Comparison of ENCODE assay signal across 8 mouse cellular contexts in genomic region chr17:35916297-35917142, GRCm38 (mm10). TPM values are rescaled to one million over a fixed set of nuclear protein-coding genes. Genes with fewer than 3 reads are reported as not detected.
DNase-seq lines count a peak whose midpoint lies in the region; ATAC-seq and TF ChIP-seq lines count a peak whose summit lies in the region.

Gene Mrps18b (minus strand): TSS chr17:35916389.
Gene Ppp1r10 (plus strand): TSS chr17:35916434.

- no peaks in the 10 kb centered on the region for H3K9me3 ChIP-seq in embryonic facial prominence, embryonic 14.5 days (ENCODE audit: control insufficient read depth, low read length)
- no peaks in the 10 kb centered on the region for H3K9me3 ChIP-seq in limb, embryonic 13.5 days
- no peaks in the 10 kb centered on the region for H3K9me3 ChIP-seq in midbrain, embryonic 16.5 days (replicated peaks; ENCODE audit: control insufficient read depth, low read length, poor library complexity, severe bottlenecking)

- peak; percentile 90 for TF ChIP-seq EP300 in heart, adult 2 months (IDR thresholded peaks at IDR 0.05; ENCODE audit: insufficient read depth, low read depth, low read length)

- under 1% methylated on average over 56 of the region's 83 CpGs for WGBS in embryonic facial prominence, embryonic 14.5 days
- WGBS in heart, adult 2 months, result under 1% methylated on average over 83 of the region's 83 CpGs
- WGBS in limb, embryonic 13.5 days, result under 1% methylated on average over 83 of the region's 83 CpGs
- under 1% methylated on average over 83 of the region's 83 CpGs for WGBS in midbrain, embryonic 16.5 days

- peak; percentile 100 for TF ChIP-seq POLR2A in heart, adult 2 months (IDR thresholded peaks at IDR 0.05; ENCODE audit: insufficient read depth, low read depth, low read length)

- peaks cover 10% of the 10 kb centered on the region for H3K4me1 ChIP-seq in embryonic facial prominence, embryonic 14.5 days (ENCODE audit: control insufficient read depth, insufficient read depth, low read length)
- peaks cover 7% of the 10 kb centered on the region for H3K4me1 ChIP-seq in heart, adult 2 months (ENCODE audit: control insufficient read depth, insufficient read depth, low read length)
- peaks cover 32% of the 10 kb centered on the region for H3K4me1 ChIP-seq in limb, embryonic 13.5 days
- peaks cover 26% of the 10 kb centered on the region for H3K4me1 ChIP-seq in midbrain, embryonic 16.5 days (ENCODE audit: control insufficient read depth, insufficient read depth, low read length)

- intact Hi-C loops in heart, adult 2 months (cut with DNase I), result loop anchor here (2.0 kb wide), 3 partner anchors 20 to 78 kb away; partner anchors contain the start of genes 2310061I04Rik and Tubb5

- H3K36me3 ChIP-seq in embryonic facial prominence, embryonic 14.5 days (ENCODE audit: control insufficient read depth, insufficient read depth, low read length), result peaks cover 36% of the 10 kb centered on the region
- H3K36me3 ChIP-seq in heart, adult 2 months (ENCODE audit: control insufficient read depth, insufficient read depth, low read length), result peaks cover 11% of the 10 kb centered on the region
- H3K36me3 ChIP-seq in limb, embryonic 13.5 days, result peaks cover 35% of the 10 kb centered on the region
- no peaks in the 10 kb centered on the region for H3K36me3 ChIP-seq in midbrain, embryonic 16.5 days (ENCODE audit: control insufficient read depth, insufficient read depth, low read length)

- peak; percentile 80 for TF ChIP-seq CTCF in heart, adult 2 months (IDR thresholded peaks at IDR 0.05)

- H3K27me3 ChIP-seq in embryonic facial prominence, embryonic 14.5 days (replicated peaks; ENCODE audit: control insufficient read depth, insufficient read depth, low read length), result no peaks in the 10 kb centered on the region
- no peaks in the 10 kb centered on the region for H3K27me3 ChIP-seq in heart, adult 2 months (ENCODE audit: control insufficient read depth, insufficient read depth, low read length)
- no peaks in the 10 kb centered on the region for H3K27me3 ChIP-seq in limb, embryonic 13.5 days
- no peaks in the 10 kb centered on the region for H3K27me3 ChIP-seq in midbrain, embryonic 16.5 days (ENCODE audit: control insufficient read depth, insufficient read depth, low read depth, low read length)

- H3K27ac ChIP-seq in embryonic facial prominence, embryonic 14.5 days (replicated peaks; ENCODE audit: low read depth, low read length), result peak within 1 kb of the TSS; percentile 98
- peak within 1 kb of the TSS; percentile 100 for H3K27ac ChIP-seq in heart, adult 2 months
- peak within 1 kb of the TSS; percentile 98 for H3K27ac ChIP-seq in limb, embryonic 13.5 days
- H3K27ac ChIP-seq in midbrain, embryonic 16.5 days (ENCODE audit: low read length), result peak within 1 kb of the TSS; percentile 99

- H3K9ac ChIP-seq in embryonic facial prominence, embryonic 14.5 days (ENCODE audit: low read depth, low read length), result peak within 1 kb of the TSS; percentile 92
- peak within 1 kb of the TSS; percentile 70 for H3K9ac ChIP-seq in heart, adult 2 months (ENCODE audit: low read depth, low read length)
- H3K9ac ChIP-seq in limb, embryonic 13.5 days, result peak within 1 kb of the TSS; percentile 95
- peak within 1 kb of the TSS; percentile 98 for H3K9ac ChIP-seq in midbrain, embryonic 16.5 days (ENCODE audit: low read depth, low read length)

- peak; percentile 99 for DNase-seq in 3T3-L1 (ENCODE audit: low read depth, low spot score)
- peak; percentile 95 to 97 for DNase-seq in adrenal gland, postnatal 4 days (ENCODE audit: low spot score in 2 of 2)
- peak; percentile 100 for DNase-seq in embryonic facial prominence, embryonic 14.5 days (ENCODE audit: low spot score)
- DNase-seq in heart, adult 2 months, result peak; percentile 97 to 100
- peak; percentile 99 to 100 for DNase-seq in kidney, adult 8-10 months
- DNase-seq in spleen, postnatal 10 days (ENCODE audit: low spot score in 2 of 2), result peak; percentile 98

- ATAC-seq in embryonic facial prominence, embryonic 14.5 days (ENCODE audit: low read depth), result peak; percentile 95
- ATAC-seq in limb, embryonic 13.5 days (ENCODE audit: low FRiP score, low read depth), result peak; percentile 96
- peak; percentile 93 for ATAC-seq in midbrain, embryonic 16.5 days

- peak within 1 kb of the TSS; percentile 58 for H3K4me3 ChIP-seq in embryonic facial prominence, embryonic 14.5 days (ENCODE audit: low read depth, low read length)
- H3K4me3 ChIP-seq in heart, adult 2 months, result peak within 1 kb of the TSS; percentile 79
- H3K4me3 ChIP-seq in limb, embryonic 13.5 days, result peak within 1 kb of the TSS; percentile 79
- peak within 1 kb of the TSS; percentile 66 for H3K4me3 ChIP-seq in midbrain, embryonic 16.5 days (ENCODE audit: low read depth, low read length)

- H3K4me2 ChIP-seq in embryonic facial prominence, embryonic 14.5 days (ENCODE audit: low read depth, low read length), result peak within 1 kb of the TSS; percentile 94
- H3K4me2 ChIP-seq in limb, embryonic 13.5 days (replicated peaks), result peak within 1 kb of the TSS; percentile 95
- H3K4me2 ChIP-seq in midbrain, embryonic 16.5 days (ENCODE audit: low read length), result peak within 1 kb of the TSS; percentile 93

- H3K79me2 ChIP-seq in heart, adult 2 months (replicated peaks; ENCODE audit: control insufficient read depth, insufficient read depth, low read length), result no peaks in the 10 kb centered on the region

RNA-seq across cellular contexts. Expression of gene Mrps18b, which starts in this region (rescaled TPM):
- total RNA-seq in adrenal gland, postnatal 4 days (2021), result 10 to 100 TPM; 77.3 to 83.2 TPM
- 73.3 and 76.0 TPM in 2 replicates for polyA plus RNA-seq in embryonic facial prominence, embryonic 14.5 days (2014; fragmentation: Nextera tagmentation; extraction: Ambion mirVana)
- 10 to 100 TPM; 50.9 to 56.2 TPM for total RNA-seq in heart, adult 2 months (2021)
- 76.0 and 99.7 TPM in 2 replicates for polyA plus RNA-seq in heart, adult 2 months (2012; rRNA removed)
- polyA plus RNA-seq in limb, embryonic 13.5 days (2015; fragmentation: Nextera tagmentation; extraction: Ambion mirVana), result 67.1 and 67.5 TPM in 2 replicates
- 46.9 and 54.4 TPM in 2 replicates for polyA plus RNA-seq in midbrain, embryonic 16.5 days (2015; fragmentation: Nextera tagmentation; extraction: Ambion mirVana)

RNA-seq across cellular contexts. Expression of gene Ppp1r10, which starts in this region (rescaled TPM):
- total RNA-seq in adrenal gland, postnatal 4 days (2021), result 10 to 100 TPM; 89.8 to 96.6 TPM
- polyA plus RNA-seq in embryonic facial prominence, embryonic 14.5 days (2014; fragmentation: Nextera tagmentation; extraction: Ambion mirVana), result 29.1 and 32.5 TPM in 2 replicates
- 10 to 100 TPM; 26.4 to 40.9 TPM for total RNA-seq in heart, adult 2 months (2021)
- 18.1 and 18.7 TPM in 2 replicates for polyA plus RNA-seq in heart, adult 2 months (2012; rRNA removed)
- 42.4 and 43.7 TPM in 2 replicates for polyA plus RNA-seq in limb, embryonic 13.5 days (2015; fragmentation: Nextera tagmentation; extraction: Ambion mirVana)
- polyA plus RNA-seq in midbrain, embryonic 16.5 days (2015; fragmentation: Nextera tagmentation; extraction: Ambion mirVana), result 38.9 and 43.0 TPM in 2 replicates

Comparison
In these comparisons a context has a peak if more than half of its experiments do, and no peak if none do; other contexts are left out.
1. Peak in every context shown above with its lines: DNase-seq, ATAC-seq, H3K4me3 ChIP-seq and H3K27ac ChIP-seq.